Comparison of ENCODE assay signal across 24 mouse cellular contexts in the genomic region with DNA sequence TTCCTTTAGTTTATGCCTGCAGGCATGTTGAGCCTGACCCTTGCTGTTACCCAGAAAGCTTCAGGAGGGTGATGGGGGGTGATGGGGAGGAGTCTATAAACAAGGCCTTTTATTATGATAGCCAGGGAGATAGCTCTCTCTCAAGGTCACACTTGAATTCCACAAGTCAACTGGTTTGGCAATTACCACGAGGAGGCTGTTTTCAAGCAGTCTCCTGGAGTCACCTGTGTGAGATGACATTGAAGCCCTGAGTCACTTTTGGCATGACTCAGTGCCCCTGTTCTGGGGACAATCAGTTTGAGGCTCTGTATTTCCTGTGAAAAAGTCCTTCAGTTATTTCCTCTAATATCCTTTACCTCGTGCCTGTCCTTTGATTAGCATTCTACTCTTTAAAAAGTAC.
DNase-seq lines count a peak whose midpoint lies in the region; ATAC-seq and TF ChIP-seq lines count a peak whose summit lies in the region.
"Had no signal": no experiment of that assay in that cellular context is flagged by ENCODE, and none has a peak within 500 bp of the region (broad histone marks: within the 10 kb centered on the region; RNA-seq: fewer than 3 reads in every experiment).

No protein-coding gene starts in this region.

- H3K4me3 ChIP-seq in intestine, postnatal 0 days (ENCODE audit: low read depth, low read length), result no peak overlapping the region
- no peak overlapping the region for H3K4me3 ChIP-seq in liver, embryonic 12.5 days
- H3K4me3 ChIP-seq: embryonic facial prominence, embryonic 12.5 days; embryonic facial prominence, embryonic 15.5 days; gastrocnemius, adult 2 months; heart, adult 2 months; heart, embryonic 10.5 days; heart, embryonic 13.5 days; hindbrain, embryonic 12.5 days; hindbrain, embryonic 15.5 days had no signal

- peak; percentile 17 for DNase-seq in heart, adult 11 months
- no peak for DNase-seq in heart, postnatal 4 days
- DNase-seq in ZHBTc4 (ENCODE audit: low read depth, low spot score), result peak; percentile 10
- no peak for DNase-seq in lung, postnatal 14 days
- DNase-seq: adrenal gland, postnatal 14 days; cerebellum, adult 18-20 months; cerebellum, adult 9-11 months; cerebellum, postnatal 25 days; forebrain, postnatal 0 days; gastrocnemius, adult 2 months; gastrocnemius, postnatal 25 days; heart, adult 2 months; heart, postnatal 14 days; kidney, adult 2 months had no signal

- no peaks in the 10 kb centered on the region for H3K36me3 ChIP-seq in intestine, postnatal 0 days (ENCODE audit: control insufficient read depth, insufficient read depth)
- no peaks in the 10 kb centered on the region for H3K36me3 ChIP-seq in liver, embryonic 12.5 days
- H3K36me3 ChIP-seq: embryonic facial prominence, embryonic 12.5 days; embryonic facial prominence, embryonic 15.5 days; heart, embryonic 10.5 days; heart, embryonic 13.5 days; hindbrain, embryonic 12.5 days; hindbrain, embryonic 15.5 days had no signal

- H3K4me1 ChIP-seq in intestine, postnatal 0 days (replicated peaks; ENCODE audit: control insufficient read depth, insufficient read depth, low read length), result no peaks in the 10 kb centered on the region
- no peaks in the 10 kb centered on the region for H3K4me1 ChIP-seq in liver, embryonic 12.5 days
- H3K4me1 ChIP-seq: embryonic facial prominence, embryonic 12.5 days; embryonic facial prominence, embryonic 15.5 days; heart, embryonic 10.5 days; heart, embryonic 13.5 days; hindbrain, embryonic 12.5 days; hindbrain, embryonic 15.5 days had no signal

- H3K27ac ChIP-seq in intestine, postnatal 0 days (ENCODE audit: low read depth, low read length), result no peak overlapping the region
- H3K27ac ChIP-seq in liver, embryonic 12.5 days, result no peak overlapping the region
- H3K27ac ChIP-seq: embryonic facial prominence, embryonic 12.5 days; embryonic facial prominence, embryonic 15.5 days; gastrocnemius, adult 2 months; heart, adult 2 months; heart, embryonic 10.5 days; heart, embryonic 13.5 days; hindbrain, embryonic 12.5 days; hindbrain, embryonic 15.5 days had no signal

- no peak for TF ChIP-seq CTCF in intestine, postnatal 0 days (IDR thresholded peaks at IDR 0.05; ENCODE audit: low read depth)

- no peaks in the 10 kb centered on the region for H3K9me3 ChIP-seq in intestine, postnatal 0 days (ENCODE audit: control insufficient read depth)
- no peaks in the 10 kb centered on the region for H3K9me3 ChIP-seq in liver, embryonic 12.5 days (replicated peaks)
- H3K9me3 ChIP-seq: embryonic facial prominence, embryonic 12.5 days; embryonic facial prominence, embryonic 15.5 days; heart, embryonic 10.5 days; heart, embryonic 13.5 days; hindbrain, embryonic 12.5 days; hindbrain, embryonic 15.5 days had no signal

- H3K27me3 ChIP-seq in intestine, postnatal 0 days (replicated peaks; ENCODE audit: control insufficient read depth, insufficient read depth, low read length), result no peaks in the 10 kb centered on the region
- H3K27me3 ChIP-seq in liver, embryonic 12.5 days (replicated peaks), result no peaks in the 10 kb centered on the region
- H3K27me3 ChIP-seq: embryonic facial prominence, embryonic 12.5 days; embryonic facial prominence, embryonic 15.5 days; heart, embryonic 13.5 days; hindbrain, embryonic 12.5 days; hindbrain, embryonic 15.5 days had no signal

- WGBS in intestine, postnatal 0 days, result 19% methylated on average over 2 of the region's 2 CpGs
- WGBS in liver, embryonic 12.5 days (ENCODE audit: insufficient replicate concordance), result 17% methylated on average over 2 of the region's 2 CpGs

- no peak overlapping the region for H3K9ac ChIP-seq in intestine, postnatal 0 days (ENCODE audit: low read depth, low read length)
- no peak overlapping the region for H3K9ac ChIP-seq in liver, embryonic 12.5 days
- H3K9ac ChIP-seq: embryonic facial prominence, embryonic 12.5 days; embryonic facial prominence, embryonic 15.5 days; forebrain, postnatal 0 days; heart, embryonic 13.5 days; hindbrain, embryonic 12.5 days; hindbrain, embryonic 15.5 days had no signal

- 0 out of 2 replicates have a peak, but pooled peaks have one; percentile 15 for ATAC-seq in intestine, postnatal 0 days
- ATAC-seq in liver, embryonic 12.5 days, result no peak
- ATAC-seq: CD4-positive, CD25-positive, alpha-beta regulatory T cell, adult 4 months; forebrain, embryonic 14.5 days; forebrain, postnatal 0 days had no signal

- H3K4me2 ChIP-seq in intestine, postnatal 0 days (replicated peaks; ENCODE audit: low read depth), result no peak overlapping the region
- H3K4me2 ChIP-seq in liver, embryonic 12.5 days, result no peak overlapping the region
- H3K4me2 ChIP-seq: embryonic facial prominence, embryonic 12.5 days; embryonic facial prominence, embryonic 15.5 days; heart, embryonic 13.5 days; hindbrain, embryonic 12.5 days; hindbrain, embryonic 15.5 days had no signal

Comparison
In these comparisons a context has a peak if more than half of its experiments do, and no peak if none do; other contexts are left out.
1. DNase-seq: peak in heart, adult 11 months (single experiment) and ZHBTc4 (single experiment); none in heart, postnatal 4 days (single experiment) and lung, postnatal 14 days (single experiment).